Mouse (Mus musculus) limb, embryonic 14.5 days (tissue): ENCODE data around the gene Bank1. TPM values are rescaled to one million over a fixed set of nuclear protein-coding genes. Genes with fewer than 3 reads are reported as not detected.

Experiments
- ATAC-seq: fragments of 200-750 bp; cut with Nextera tagmentation; 2 replicates; pipeline ENCODE4 v1.8.0; 2017; ENCODE audit warnings: low read depth, moderate number of reproducible peaks, moderate TSS enrichment; ENCODE audit not compliant: low FRiP score
- DNase-seq: peaks from one replicate; pipeline ENCODE4 v3.0.0-alpha.2; 2015; ENCODE audit warnings: low spot score
- H3K27ac ChIP-seq: fragments of 300-500 bp; sonication (generic); replicated peaks from 2 replicates; pipeline ENCODE4 v1.5.1; 2014; ENCODE audit warnings: low read depth, mild to moderate bottlenecking, low read length, moderate library complexity, mixed read lengths
- H3K27me3 ChIP-seq: fragments of 300-500 bp; sonication (generic); 2 replicates; pipeline ENCODE4 v1.6.1; 2014; ENCODE audit warnings: low read length, mixed read lengths; ENCODE audit not compliant: control insufficient read depth, insufficient read depth
- H3K36me3 ChIP-seq: fragments of 300-500 bp; sonication (generic); 2 replicates; pipeline ENCODE4 v1.6.1; 2014; ENCODE audit warnings: mild to moderate bottlenecking, low read length, moderate library complexity, mixed read lengths; ENCODE audit not compliant: control insufficient read depth, insufficient read depth
- H3K4me1 ChIP-seq: fragments of 300-500 bp; sonication (generic); 2 replicates; pipeline ENCODE4 v1.6.1; 2014; ENCODE audit warnings: antibody characterized with exemption, low read length, mixed read lengths; ENCODE audit not compliant: control insufficient read depth, insufficient read depth
- H3K4me2 ChIP-seq: fragments of 300-500 bp; sonication (generic); replicated peaks from 2 replicates; pipeline ENCODE4 v1.6.1; 2014; ENCODE audit warnings: low read depth, mild to moderate bottlenecking, low read length, moderate library complexity; ENCODE audit not compliant: severe bottlenecking
- H3K4me3 ChIP-seq: fragments of 300-500 bp; sonication (generic); replicated peaks from 2 replicates; pipeline ENCODE4 v1.5.1; 2014; ENCODE audit warnings: low read length
- H3K9ac ChIP-seq: fragments of 300-500 bp; sonication (generic); 2 replicates; pipeline ENCODE4 v1.6.1; 2014; ENCODE audit warnings: mild to moderate bottlenecking, low read depth, low read length, moderate library complexity; ENCODE audit not compliant: severe bottlenecking
- H3K9me3 ChIP-seq: fragments of 300-500 bp; sonication (generic); 2 replicates; pipeline ENCODE4 v1.6.1; 2016; ENCODE audit warnings: low read length; ENCODE audit not compliant: control insufficient read depth
- POLR2A ChIP-seq: fragments of 200-500 bp; IDR thresholded peaks from 2 replicates; pipeline ENCODE4 v1.8.0; 2012; ENCODE audit warnings: inconsistent platforms, mild to moderate bottlenecking, moderate library complexity, borderline replicate concordance; ENCODE audit not compliant: insufficient read depth, insufficient read length; ENCODE audit errors: extremely low read depth
- WGBS: fragments of 180-500 bp; shearing (Covaris S2); extraction: QIAGEN DNeasy Blood & Tissue Kit; methylation state at CpG from one replicate; pipeline ENCODE4 v1.1.7; 2014; 5-methylcytosine and 5-hydroxymethylcytosine counted together
- polyA plus RNA-seq, 2 experiments: library from polyadenylated mRNA; depleted of rRNA in 1 of 2; stranded (reverse) in 1 of 2; unstranded in 1 of 2; fragments of >200 nt; fragmentation: Nextera tagmentation in 1 of 2; extraction: Ambion mirVana in 1 of 2; gene quantifications; 2 replicates each; pipeline versions ENCODE4 v1.2.1 to v1.2.3; 2012 to 2014

Gene Bank1
- polyA plus RNA-seq, 2 experiments: 0.36 to 0.61 TPM

- WGBS: 60% methylated on average over 1 of the region's 1 CpGs
- no peak overlapping the region for H3K4me3 ChIP-seq
- ATAC-seq (no peak), DNase-seq (no peak)
- H3K9ac ChIP-seq: no peak overlapping the region
- no peaks in the 10 kb centered on the region for H3K36me3 ChIP-seq
- no peak overlapping the region for H3K27ac ChIP-seq
- no peaks in the 10 kb centered on the region for H3K4me1 ChIP-seq
- H3K9me3 ChIP-seq: no peaks in the 10 kb centered on the region
- H3K4me2 ChIP-seq: no peak overlapping the region
- H3K27me3 ChIP-seq: no peaks in the 10 kb centered on the region
- no peak for TF ChIP-seq POLR2A
These were observed 22.7 kb upstream of the Bank1 start for GRCm38 (mm10) chr3:136348611-136349010.

GRCm38 (mm10) chr3:136347277-136347676, 21.4 kb upstream of the Bank1 start:
- H3K9ac ChIP-seq: no peak overlapping the region
- H3K4me3 ChIP-seq: no peak overlapping the region
- H3K27ac ChIP-seq: no peak overlapping the region
- WGBS: 82% methylated on average over 1 of the region's 1 CpGs
- H3K27me3 ChIP-seq: no peaks in the 10 kb centered on the region
- TF ChIP-seq POLR2A: no peak
- H3K9me3 ChIP-seq: no peaks in the 10 kb centered on the region
- no peak overlapping the region for H3K4me2 ChIP-seq
- no peak for ATAC-seq
- H3K36me3 ChIP-seq: no peaks in the 10 kb centered on the region
- no peaks in the 10 kb centered on the region for H3K4me1 ChIP-seq
- no peak for DNase-seq

- no peaks in the 10 kb centered on the region for H3K27me3 ChIP-seq
- 71% methylated on average over 2 of the region's 2 CpGs for WGBS
- ATAC-seq (no peak), DNase-seq (no peak)
- H3K4me2 ChIP-seq: no peak overlapping the region
- no peak for TF ChIP-seq POLR2A
- no peaks in the 10 kb centered on the region for H3K4me1 ChIP-seq
- no peak overlapping the region for H3K27ac ChIP-seq
- H3K4me3 ChIP-seq: no peak overlapping the region
- H3K9me3 ChIP-seq: no peaks in the 10 kb centered on the region
- H3K9ac ChIP-seq: no peak overlapping the region
- no peaks in the 10 kb centered on the region for H3K36me3 ChIP-seq
These were observed 16.0 kb upstream of the Bank1 start for GRCm38 (mm10) chr3:136341911-136342310.

- 83% methylated on average over 2 of the region's 2 CpGs for WGBS
- H3K4me3 ChIP-seq: no peak overlapping the region
- no peak overlapping the region for H3K27ac ChIP-seq
- TF ChIP-seq POLR2A: no peak
- H3K36me3 ChIP-seq: no peaks in the 10 kb centered on the region
- H3K9ac ChIP-seq: no peak overlapping the region
- H3K9me3 ChIP-seq: no peaks in the 10 kb centered on the region
- H3K27me3 ChIP-seq: no peaks in the 10 kb centered on the region
- H3K4me1 ChIP-seq: no peaks in the 10 kb centered on the region
- no peak overlapping the region for H3K4me2 ChIP-seq
- DNase-seq (no peak), ATAC-seq (no peak)
These were observed 14.0 kb upstream of the Bank1 start for GRCm38 (mm10) chr3:136339896-136340295.

- Histone ChIP-seq H3K36me3 (no peaks in the 10 kb centered on the region), H3K27ac (no peak overlapping the region), H3K27me3 (no peaks in the 10 kb centered on the region), H3K9ac (no peak overlapping the region), H3K4me3 (no peak overlapping the region), H3K4me1 (no peaks in the 10 kb centered on the region), H3K9me3 (no peaks in the 10 kb centered on the region), H3K4me2 (no peak overlapping the region)
- DNase-seq (no peak), ATAC-seq (no peak)
- TF ChIP-seq POLR2A: no peak
- WGBS: 83% methylated on average over 2 of the region's 2 CpGs
These were observed 5.3 kb upstream of the Bank1 start for GRCm38 (mm10) chr3:136331135-136331534.

GRCm38 (mm10) chr3:136330043-136330442, 4.2 kb upstream of the Bank1 start:
- Histone ChIP-seq H3K36me3 (no peaks in the 10 kb centered on the region), H3K4me3 (no peak overlapping the region), H3K27me3 (no peaks in the 10 kb centered on the region), H3K4me1 (no peaks in the 10 kb centered on the region), H3K9me3 (no peaks in the 10 kb centered on the region), H3K27ac (no peak overlapping the region), H3K4me2 (no peak overlapping the region), H3K9ac (no peak overlapping the region)
- ATAC-seq (no peak), DNase-seq (no peak)
- no peak for TF ChIP-seq POLR2A
